Mouse (Mus musculus) lung, embryonic 14.5 days (tissue): ENCODE results near the gene Gm17482. TPM values are rescaled to one million over a fixed set of nuclear protein-coding genes. Genes with fewer than 3 reads are reported as not detected.

Experiments
- ATAC-seq: fragments of 200-750 bp; cut with Nextera tagmentation; 2 replicates; pipeline ENCODE4 v1.8.0; 2017; ENCODE audit warnings: mild to moderate bottlenecking, moderate TSS enrichment, moderate library complexity; ENCODE audit not compliant: insufficient read depth
- DNase-seq: peaks from one replicate; pipeline ENCODE4 v3.0.0-alpha.2; 2015
- H3K27ac ChIP-seq: fragments of 300-500 bp; sonication (generic); 2 replicates; pipeline ENCODE4 v1.5.1; 2014; ENCODE audit warnings: low read depth, mild to moderate bottlenecking, moderate library complexity
- H3K27me3 ChIP-seq: fragments of 300-500 bp; sonication (generic); 2 replicates; pipeline ENCODE4 v1.6.1; 2014; ENCODE audit warnings: low read length, control low read depth; ENCODE audit not compliant: insufficient read depth
- H3K36me3 ChIP-seq: fragments of 300-500 bp; sonication (generic); 2 replicates; pipeline ENCODE4 v1.6.1; 2014; ENCODE audit warnings: control low read depth; ENCODE audit not compliant: insufficient read depth
- H3K4me1 ChIP-seq: fragments of 300-500 bp; sonication (generic); 2 replicates; pipeline ENCODE4 v1.6.1; 2014; ENCODE audit warnings: antibody characterized with exemption, control low read depth; ENCODE audit not compliant: insufficient read depth
- H3K4me2 ChIP-seq: fragments of 300-500 bp; sonication (generic); 2 replicates; pipeline ENCODE4 v1.6.1; 2014; ENCODE audit warnings: mild to moderate bottlenecking
- H3K4me3 ChIP-seq: fragments of 300-500 bp; sonication (generic); 2 replicates; pipeline ENCODE4 v1.5.1; 2014; ENCODE audit warnings: low read depth, low read length
- H3K9ac ChIP-seq: fragments of 300-500 bp; sonication (generic); 2 replicates; pipeline ENCODE4 v1.6.1; 2014
- H3K9me3 ChIP-seq: fragments of 300-500 bp; sonication (generic); 2 replicates; pipeline ENCODE4 v1.6.1; 2016; ENCODE audit warnings: low read depth, low read length, control low read depth
- CTCF ChIP-seq: IDR thresholded peaks from 2 replicates; pipeline ENCODE4 v1.5.1; 2016; ENCODE audit warnings: antibody characterized with exemption, low read depth
- WGBS: fragments of 180-500 bp; shearing (Covaris S2); extraction: QIAGEN DNeasy Blood & Tissue Kit; methylation state at CpG from one replicate; pipeline ENCODE4 v1.1.7; 2014; 5-methylcytosine and 5-hydroxymethylcytosine counted together
- polyA plus RNA-seq: library from polyadenylated mRNA; unstranded; fragments of >200 nt; fragmentation: Nextera tagmentation; extraction: Ambion mirVana; gene quantifications from 2 replicates; pipeline ENCODE4 v1.2.1, GENCODE M21; 2014

Gm17482 gene
- polyA plus RNA-seq, 1 experiment from 2014 or later, result not detected

DNA sequence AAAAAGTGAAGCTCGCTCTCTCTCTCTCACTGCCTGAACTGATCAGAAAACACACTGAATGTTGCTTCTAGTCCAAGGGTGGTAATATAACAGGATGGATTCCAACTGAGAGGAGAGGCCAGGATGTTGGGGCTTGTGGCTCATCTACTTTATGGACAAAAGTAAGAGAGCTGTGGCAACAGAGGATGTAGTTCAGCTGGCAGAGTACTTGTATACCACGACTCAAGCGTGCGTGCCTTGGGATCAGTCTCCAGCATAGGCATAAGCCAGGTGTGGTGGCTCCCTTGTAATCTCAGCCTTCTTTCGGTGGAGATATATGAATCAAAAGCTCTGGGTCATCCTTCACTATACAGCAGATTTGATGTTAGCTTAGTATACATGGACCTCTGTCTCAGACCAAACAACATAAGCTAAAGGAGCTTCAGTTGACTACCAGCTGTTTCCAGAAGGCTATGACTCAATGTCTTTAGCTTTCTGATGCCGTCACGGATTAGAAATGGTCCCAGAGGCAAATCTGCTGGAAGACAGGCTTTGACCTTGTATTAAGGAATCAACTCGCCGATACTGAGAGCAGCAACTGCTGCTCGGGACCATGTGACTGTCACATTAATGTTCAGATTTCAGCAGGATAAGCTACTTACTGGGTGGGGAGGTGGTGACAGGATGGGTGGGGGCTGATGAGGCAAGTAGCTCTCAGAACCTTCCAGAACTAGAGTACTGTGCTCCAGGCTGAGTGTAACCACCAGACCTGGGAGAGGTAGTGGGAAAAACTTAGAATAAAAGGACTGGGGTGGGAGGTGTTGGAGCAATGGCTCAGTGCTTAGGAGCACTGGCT lies 41.6 kb downstream of the Gm17482 start:
- no peak for DNase-seq
- no peak for TF ChIP-seq CTCF
- Histone ChIP-seq H3K9ac (no peak overlapping the region), H3K4me3 (no peak overlapping the region), H3K36me3 (no peaks in the 10 kb centered on the region), H3K4me1 (peaks cover 5% of the 10 kb centered on the region), H3K27ac (no peak overlapping the region), H3K9me3 (no peaks in the 10 kb centered on the region), H3K27me3 (no peaks in the 10 kb centered on the region), H3K4me2 (no peak overlapping the region)
- WGBS, result 84% methylated on average over 10 of the region's 10 CpGs
- no peak for ATAC-seq

DNA sequence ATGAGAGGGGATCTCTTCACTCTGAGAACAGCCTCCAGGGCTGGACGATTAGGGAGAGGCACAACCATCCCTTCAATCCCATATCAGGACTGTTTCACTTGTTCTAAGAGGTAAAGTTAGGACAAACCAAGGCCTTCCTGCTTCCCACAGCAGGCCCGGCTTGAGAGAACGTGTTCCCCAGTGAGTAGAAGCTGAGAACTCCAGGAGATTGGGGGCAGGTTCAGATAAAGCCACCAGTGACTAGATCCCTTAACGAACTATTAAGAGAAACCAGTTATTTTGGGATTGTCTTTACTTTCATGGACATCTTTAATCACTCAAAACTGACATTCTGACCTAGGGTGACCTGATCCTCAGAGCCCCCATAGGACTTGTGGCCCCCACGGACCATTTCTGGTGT lies 42.4 kb downstream of the Gm17482 start:
- Histone ChIP-seq H3K9me3 (no peaks in the 10 kb centered on the region), H3K9ac (no peak overlapping the region), H3K27me3 (no peaks in the 10 kb centered on the region), H3K4me1 (peaks cover 5% of the 10 kb centered on the region), H3K4me3 (no peak overlapping the region), H3K27ac (no peak overlapping the region), H3K36me3 (no peaks in the 10 kb centered on the region), H3K4me2 (no peak overlapping the region)
- 62% methylated on average over 5 of the region's 5 CpGs for WGBS
- TF ChIP-seq CTCF, result no peak
- DNase-seq, result no peak
- no peak for ATAC-seq

DNA sequence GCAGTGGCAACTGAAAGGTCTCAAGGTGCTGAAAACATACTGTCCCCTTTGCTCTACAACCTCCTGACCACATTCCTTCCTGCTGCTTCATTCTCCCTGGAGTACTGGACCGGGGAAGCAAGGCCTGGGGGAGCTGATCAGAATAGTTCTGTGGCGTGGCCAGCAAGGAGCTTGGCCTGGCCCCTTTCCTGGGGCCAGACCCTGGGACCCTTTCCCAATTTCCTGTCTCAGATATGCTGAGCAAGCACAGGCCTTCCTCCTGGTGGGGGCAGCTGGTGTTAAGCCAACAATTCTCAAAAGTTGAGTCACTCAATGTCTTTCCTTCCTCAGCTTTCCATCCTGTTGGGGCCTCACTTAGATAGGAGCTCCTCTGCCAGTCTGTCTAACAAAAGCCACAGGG lies 42.9 kb downstream of the Gm17482 start:
- peaks cover 5% of the 10 kb centered on the region for H3K4me1 ChIP-seq
- H3K9ac ChIP-seq, result no peak overlapping the region
- ATAC-seq (no peak), DNase-seq (peak; percentile 22)
- H3K36me3 ChIP-seq, result no peaks in the 10 kb centered on the region
- 48% methylated on average over 2 of the region's 2 CpGs for WGBS
- TF ChIP-seq CTCF, result no peak
- H3K4me2 ChIP-seq, result no peak overlapping the region
- no peak overlapping the region for H3K4me3 ChIP-seq
- no peaks in the 10 kb centered on the region for H3K27me3 ChIP-seq
- no peaks in the 10 kb centered on the region for H3K9me3 ChIP-seq
- H3K27ac ChIP-seq, result no peak overlapping the region

DNA sequence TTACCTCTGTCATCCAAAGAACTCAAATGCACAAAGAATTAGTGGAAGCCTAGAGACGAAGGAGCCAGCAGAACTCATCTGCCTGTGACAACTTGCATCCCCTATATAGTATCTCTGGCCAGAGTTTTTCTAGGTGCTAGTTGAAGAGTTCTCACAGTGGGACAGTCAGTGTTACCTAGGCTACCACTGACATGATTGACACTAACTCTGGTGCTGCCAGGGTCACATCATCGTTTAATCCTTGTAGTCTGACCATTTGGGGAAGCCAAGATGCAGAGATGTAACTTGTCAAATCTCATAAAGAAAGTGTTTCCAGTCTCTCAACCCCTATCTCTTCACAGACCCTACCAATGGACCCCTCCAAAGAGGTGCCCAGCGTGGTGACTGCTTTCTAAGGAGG lies 44.2 kb downstream of the Gm17482 start:
- 64% methylated on average over 3 of the region's 3 CpGs for WGBS
- DNase-seq (no peak), ATAC-seq (no peak)
- Histone ChIP-seq H3K4me3 (no peak overlapping the region), H3K27me3 (no peaks in the 10 kb centered on the region), H3K9me3 (no peaks in the 10 kb centered on the region), H3K9ac (no peak overlapping the region), H3K4me2 (no peak overlapping the region), H3K27ac (peak overlapping the region; percentile 19), H3K4me1 (peaks cover 5% of the 10 kb centered on the region), H3K36me3 (no peaks in the 10 kb centered on the region)
- TF ChIP-seq CTCF, result no peak

DNA sequence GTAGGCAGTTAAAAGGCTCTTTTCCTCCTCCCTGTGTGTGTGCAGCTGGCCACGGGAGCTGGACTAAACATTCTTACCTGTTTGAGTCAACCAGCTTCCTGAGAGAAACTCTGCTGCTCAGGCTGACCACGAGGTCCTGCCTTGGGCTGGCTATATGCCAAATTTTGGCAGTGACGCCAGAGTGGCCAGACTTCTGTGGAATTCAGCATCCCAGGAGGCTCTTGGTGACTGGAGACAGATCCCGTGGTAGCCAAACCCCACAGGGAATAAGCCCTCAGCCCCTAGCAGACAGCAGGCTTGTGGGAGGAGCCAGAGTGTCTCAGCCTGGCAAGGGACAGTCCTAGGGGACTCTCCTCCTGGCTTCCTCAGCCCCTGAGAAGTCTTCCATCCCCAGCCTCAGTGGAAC lies 44.7 kb downstream of the Gm17482 start:
- H3K4me1 ChIP-seq, result peaks cover 5% of the 10 kb centered on the region
- H3K27ac ChIP-seq, result peak overlapping the region; percentile 19
- H3K27me3 ChIP-seq, result no peaks in the 10 kb centered on the region
- 7% methylated on average over 4 of the region's 4 CpGs for WGBS
- DNase-seq (peak; percentile 87), ATAC-seq (peak; percentile 70)
- H3K9ac ChIP-seq, result no peak overlapping the region
- H3K36me3 ChIP-seq, result no peaks in the 10 kb centered on the region
- H3K4me2 ChIP-seq, result no peak overlapping the region
- no peak for TF ChIP-seq CTCF
- no peaks in the 10 kb centered on the region for H3K9me3 ChIP-seq
- no peak overlapping the region for H3K4me3 ChIP-seq

GRCm38 (mm10) chr6:115273346-115273745 lies 46.2 kb downstream of the Gm17482 start:
- Histone ChIP-seq H3K36me3 (no peaks in the 10 kb centered on the region), H3K4me3 (no peak overlapping the region), H3K27ac (no peak overlapping the region), H3K4me1 (peaks cover 5% of the 10 kb centered on the region), H3K27me3 (no peaks in the 10 kb centered on the region), H3K4me2 (no peak overlapping the region), H3K9me3 (no peaks in the 10 kb centered on the region), H3K9ac (no peak overlapping the region)
- no peak for TF ChIP-seq CTCF
- WGBS, result 80% methylated on average over 10 of the region's 10 CpGs
- ATAC-seq (no peak), DNase-seq (no peak)

GRCm38 (mm10) chr6:115274705-115275104 lies 47.6 kb downstream of the Gm17482 start:
- Histone ChIP-seq H3K27me3 (no peaks in the 10 kb centered on the region), H3K4me1 (peaks cover 5% of the 10 kb centered on the region), H3K27ac (peak overlapping the region; percentile 61; the same call in 1 of the 2 replicates), H3K4me2 (no peak overlapping the region), H3K4me3 (no peak overlapping the region), H3K9me3 (no peaks in the 10 kb centered on the region), H3K36me3 (no peaks in the 10 kb centered on the region), H3K9ac (no peak overlapping the region)
- no peak for ATAC-seq
- no peak for TF ChIP-seq CTCF
- 51% methylated on average over 9 of the region's 9 CpGs for WGBS
- DNase-seq, result peak; percentile 46
